Mouse (Mus musculus) forebrain, embryonic 13.5 days (tissue): ENCODE results near the gene Epb41l2. TPM values are rescaled to one million over a fixed set of nuclear protein-coding genes. Genes with fewer than 3 reads are reported as not detected.

ENCODE experiments used
- ATAC-seq: fragments of 200-750 bp; cut with Nextera tagmentation; 2 replicates; pipeline ENCODE4 v1.8.0; 2017
- H3K27ac ChIP-seq: fragments of 300-500 bp; sonication (generic); 2 replicates; pipeline ENCODE4 v1.5.1; 2015; ENCODE audit warnings: inconsistent platforms, mild to moderate bottlenecking, moderate library complexity
- H3K27me3 ChIP-seq: fragments of 300-500 bp; sonication (generic); 2 replicates; pipeline ENCODE4 v1.6.1; 2015; ENCODE audit warnings: mild to moderate bottlenecking, inconsistent platforms
- H3K36me3 ChIP-seq: fragments of 300-500 bp; sonication (generic); 2 replicates; pipeline ENCODE4 v1.6.1; 2015; ENCODE audit warnings: mild to moderate bottlenecking, inconsistent platforms; ENCODE audit not compliant: poor library complexity, severe bottlenecking
- H3K4me1 ChIP-seq: fragments of 300-500 bp; sonication (generic); 2 replicates; pipeline ENCODE4 v1.6.1; 2015; ENCODE audit warnings: inconsistent platforms
- H3K4me2 ChIP-seq: fragments of 300-500 bp; sonication (generic); 2 replicates; pipeline ENCODE4 v1.6.1; 2015; ENCODE audit warnings: inconsistent platforms, mild to moderate bottlenecking, moderate library complexity
- H3K4me3 ChIP-seq: fragments of 300-500 bp; sonication (generic); 2 replicates; pipeline ENCODE4 v1.5.1; 2015; ENCODE audit warnings: mild to moderate bottlenecking, inconsistent platforms
- H3K9ac ChIP-seq: fragments of 300-500 bp; sonication (generic); 2 replicates; pipeline ENCODE4 v1.6.1; 2015; ENCODE audit warnings: mild to moderate bottlenecking, inconsistent platforms
- H3K9me3 ChIP-seq: fragments of 300-500 bp; sonication (generic); replicated peaks from 2 replicates; pipeline ENCODE4 v1.6.1; 2016; ENCODE audit warnings: inconsistent platforms
- WGBS: fragments of 180-500 bp; shearing (Covaris S2); methylation state at CpG from one replicate; pipeline ENCODE4 v1.1.7; 2015; 5-methylcytosine and 5-hydroxymethylcytosine counted together
- polyA plus RNA-seq: library from polyadenylated mRNA; unstranded; fragments of >200 nt; fragmentation: Nextera tagmentation; extraction: Ambion mirVana; gene quantifications from 2 replicates; pipeline ENCODE4 v1.2.1, GENCODE M21; 2015

Epb41l2 gene
- polyA plus RNA-seq, 1 experiment from 2014 or later = 22.7 TPM

- H3K9ac ChIP-seq = no peak overlapping the region
- H3K4me1 ChIP-seq = no peaks in the 10 kb centered on the region
- no peaks in the 10 kb centered on the region for H3K36me3 ChIP-seq
- no peaks in the 10 kb centered on the region for H3K9me3 ChIP-seq
- ATAC-seq = no peak
- H3K4me2 ChIP-seq = no peak overlapping the region
- H3K27ac ChIP-seq = no peak overlapping the region
- no peaks in the 10 kb centered on the region for H3K27me3 ChIP-seq
- no peak overlapping the region for H3K4me3 ChIP-seq
- 68% methylated on average over 5 of the region's 5 CpGs for WGBS
These were observed 123.2 kb downstream of the Epb41l2 start for GRCm38 (mm10) chr10:25482791-25483190.

DNA sequence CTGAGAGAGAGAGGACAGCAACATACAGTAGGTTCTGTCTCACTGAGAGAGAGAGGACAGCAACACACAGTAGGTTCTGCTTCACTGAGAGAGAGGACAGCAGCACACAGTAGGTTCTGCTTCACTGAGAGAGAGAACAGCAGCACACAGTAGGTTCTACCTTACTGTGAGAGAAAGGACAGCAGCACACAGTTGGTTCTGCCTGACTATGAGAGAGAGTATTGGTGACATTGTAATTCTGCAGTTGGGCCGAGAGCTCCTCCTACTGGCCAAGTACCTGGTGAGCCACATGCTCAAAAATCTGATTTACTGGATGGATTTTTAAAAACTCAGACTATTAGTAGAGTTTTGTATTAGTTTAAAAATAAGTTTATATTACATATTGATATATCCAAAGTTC is 128.9 kb downstream of the Epb41l2 start:
- H3K36me3 ChIP-seq = no peaks in the 10 kb centered on the region
- H3K27me3 ChIP-seq = no peaks in the 10 kb centered on the region
- no peak overlapping the region for H3K4me3 ChIP-seq
- no peak overlapping the region for H3K9ac ChIP-seq
- no peaks in the 10 kb centered on the region for H3K4me1 ChIP-seq
- H3K9me3 ChIP-seq = no peaks in the 10 kb centered on the region
- 14% methylated on average over 1 of the region's 1 CpGs for WGBS
- no peak overlapping the region for H3K4me2 ChIP-seq
- H3K27ac ChIP-seq = no peak overlapping the region
- peak; percentile 84 for ATAC-seq

- WGBS = 61% methylated on average over 10 of the region's 10 CpGs
These were observed 139.9 kb downstream of the Epb41l2 start for GRCm38 (mm10) chr10:25499323-25500071.

DNA sequence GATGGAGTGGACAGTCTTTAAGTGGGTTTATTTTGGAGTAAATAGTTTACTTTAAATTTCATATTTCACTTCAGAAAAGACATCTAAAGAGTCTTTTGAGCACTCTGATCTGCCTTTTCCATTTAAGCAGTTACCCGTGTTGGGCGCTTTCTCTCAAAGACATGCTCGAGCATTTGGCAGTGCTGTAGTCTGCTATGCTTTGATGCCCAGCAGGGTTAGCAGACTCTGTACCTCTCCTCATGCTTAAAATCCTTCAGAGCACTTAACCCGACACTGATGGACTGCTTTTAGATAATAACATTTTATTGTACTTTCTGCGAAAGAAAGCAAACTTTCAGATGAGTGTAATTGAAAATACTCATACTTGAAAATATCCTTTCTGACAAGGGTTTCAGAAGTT is 143.7 kb downstream of the Epb41l2 start:
- WGBS = 88% methylated on average over 5 of the region's 5 CpGs
- Histone ChIP-seq H3K36me3 (no peaks in the 10 kb centered on the region; the same call in 1 of the 2 replicates), H3K9me3 (no peaks in the 10 kb centered on the region), H3K4me1 (no peaks in the 10 kb centered on the region), H3K27me3 (no peaks in the 10 kb centered on the region), H3K9ac (no peak overlapping the region), H3K4me2 (no peak overlapping the region), H3K4me3 (no peak overlapping the region), H3K27ac (no peak overlapping the region)
- ATAC-seq = no peak

More at GRCm38 (mm10) chr10:25499323-25500071, 139.9 kb downstream of the Epb41l2 start:
- no peak for ATAC-seq
- H3K9me3 ChIP-seq = no peaks in the 10 kb centered on the region
- H3K4me3 ChIP-seq = no peak overlapping the region
- H3K27me3 ChIP-seq = no peaks in the 10 kb centered on the region
- no peaks in the 10 kb centered on the region; the same call in 1 of the 2 replicates for H3K36me3 ChIP-seq
- no peak overlapping the region for H3K9ac ChIP-seq
- H3K4me1 ChIP-seq = no peaks in the 10 kb centered on the region
- no peak overlapping the region for H3K27ac ChIP-seq
- H3K4me2 ChIP-seq = no peak overlapping the region

DNA sequence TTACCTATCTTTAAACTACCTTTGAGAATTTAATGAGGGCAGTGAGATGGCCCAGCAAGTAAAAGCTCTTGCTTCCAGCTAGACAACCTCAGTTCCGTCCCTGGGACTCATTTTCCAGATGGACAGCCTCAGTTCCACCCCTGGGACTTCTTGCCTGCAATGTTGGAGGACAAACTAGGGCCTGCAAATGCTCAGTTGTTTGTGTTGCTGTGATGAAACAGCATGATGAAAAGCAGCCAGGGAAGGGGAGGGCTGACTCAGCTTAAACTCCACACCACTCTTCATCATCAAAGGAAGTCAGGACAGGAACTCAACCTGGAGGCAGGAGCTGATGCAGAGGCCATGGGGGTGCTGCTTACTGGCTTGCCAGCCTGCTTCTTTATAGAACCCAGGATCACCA is 154.2 kb downstream of the Epb41l2 start:
- Histone ChIP-seq H3K4me2 (no peak overlapping the region), H3K9me3 (no peaks in the 10 kb centered on the region), H3K9ac (no peak overlapping the region), H3K27ac (no peak overlapping the region), H3K4me3 (no peak overlapping the region), H3K36me3 (no peaks in the 10 kb centered on the region), H3K27me3 (no peaks in the 10 kb centered on the region), H3K4me1 (no peaks in the 10 kb centered on the region)
- ATAC-seq = no peak
- 82% methylated on average over 1 of the region's 1 CpGs for WGBS

DNA sequence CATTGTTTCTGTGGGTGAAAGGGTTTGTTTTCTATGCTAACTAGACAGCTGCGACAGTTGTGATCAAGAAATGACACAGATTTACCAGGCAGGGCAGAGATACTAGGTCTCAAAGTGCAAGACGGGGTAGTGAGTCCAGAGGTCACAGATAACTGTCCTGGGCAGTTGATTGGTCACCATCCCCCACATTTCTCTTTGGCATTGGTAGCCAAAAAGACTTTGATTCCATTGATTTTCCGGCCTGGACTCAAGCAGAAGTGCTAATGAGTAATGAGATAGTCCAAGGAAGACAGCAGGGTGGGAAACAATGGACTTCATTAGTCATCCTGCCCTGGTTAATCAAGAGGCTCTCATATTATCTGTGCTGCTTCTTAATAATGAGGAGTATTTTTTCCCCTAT is 160.4 kb downstream of the Epb41l2 start:
- Histone ChIP-seq H3K9ac (no peak overlapping the region), H3K4me1 (no peaks in the 10 kb centered on the region), H3K36me3 (no peaks in the 10 kb centered on the region), H3K27ac (no peak overlapping the region), H3K4me3 (no peak overlapping the region), H3K27me3 (no peaks in the 10 kb centered on the region), H3K4me2 (no peak overlapping the region), H3K9me3 (no peaks in the 10 kb centered on the region)
- WGBS = 67% methylated on average over 3 of the region's 3 CpGs
- ATAC-seq = no peak

DNA sequence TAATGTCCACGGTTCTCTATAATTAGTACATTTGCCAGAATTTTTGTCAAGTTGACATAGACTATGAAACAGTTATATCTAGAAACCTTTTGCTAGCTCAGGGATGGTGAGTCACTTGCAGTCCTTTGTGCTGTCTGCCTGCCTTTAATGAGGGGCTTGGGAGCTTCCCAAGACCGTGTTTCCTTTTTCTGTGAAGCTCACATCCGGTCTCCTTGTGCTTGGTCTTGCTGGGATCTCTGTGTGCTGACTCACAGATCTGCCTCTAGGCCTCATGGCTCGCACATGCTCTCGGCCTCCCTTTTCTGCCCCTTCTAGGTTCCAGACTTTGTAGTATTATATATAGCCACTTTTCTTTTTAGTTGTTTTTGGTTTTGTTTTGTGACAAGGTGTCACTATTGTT is 160.8 kb downstream of the Epb41l2 start:
- no peaks in the 10 kb centered on the region for H3K4me1 ChIP-seq
- H3K27ac ChIP-seq = no peak overlapping the region
- no peak overlapping the region for H3K4me2 ChIP-seq
- 84% methylated on average over 5 of the region's 5 CpGs for WGBS
- H3K9ac ChIP-seq = no peak overlapping the region
- H3K27me3 ChIP-seq = no peaks in the 10 kb centered on the region
- H3K4me3 ChIP-seq = no peak overlapping the region
- ATAC-seq = no peak
- no peaks in the 10 kb centered on the region for H3K9me3 ChIP-seq
- no peaks in the 10 kb centered on the region for H3K36me3 ChIP-seq

DNA sequence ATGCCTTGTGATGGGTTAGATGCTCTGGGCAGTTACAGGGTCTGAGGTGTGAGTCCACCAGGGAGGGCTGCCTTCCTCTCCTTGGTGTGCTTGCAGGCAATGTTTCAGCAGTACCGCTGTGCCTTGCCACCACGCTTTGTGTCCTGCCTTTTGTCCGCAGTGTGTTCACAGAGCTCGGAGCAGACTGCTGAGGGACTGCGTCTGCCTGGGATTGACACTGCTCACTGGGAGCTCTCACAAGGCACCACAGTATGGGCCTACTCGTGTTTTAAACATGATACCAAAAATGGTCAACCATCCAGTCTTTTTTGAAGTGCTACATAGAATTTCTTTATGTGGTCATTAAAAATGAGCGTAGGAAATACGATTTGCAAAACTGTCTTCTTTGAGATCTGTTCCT is 164.1 kb downstream of the Epb41l2 start:
- 78% methylated on average over 8 of the region's 8 CpGs for WGBS
- no peaks in the 10 kb centered on the region for H3K36me3 ChIP-seq
- no peaks in the 10 kb centered on the region for H3K9me3 ChIP-seq
- no peak for ATAC-seq
- H3K27me3 ChIP-seq = no peaks in the 10 kb centered on the region
- H3K4me2 ChIP-seq = no peak overlapping the region
- H3K27ac ChIP-seq = no peak overlapping the region
- no peak overlapping the region for H3K9ac ChIP-seq
- no peaks in the 10 kb centered on the region for H3K4me1 ChIP-seq
- H3K4me3 ChIP-seq = no peak overlapping the region

GRCm38 (mm10) chr10:25526156-25526555 is 166.6 kb downstream of the Epb41l2 start:
- H3K4me1 ChIP-seq = no peaks in the 10 kb centered on the region
- no peak for ATAC-seq
- H3K4me3 ChIP-seq = no peak overlapping the region
- H3K4me2 ChIP-seq = no peak overlapping the region
- no peak overlapping the region for H3K9ac ChIP-seq
- H3K27me3 ChIP-seq = no peaks in the 10 kb centered on the region
- H3K27ac ChIP-seq = no peak overlapping the region
- no peaks in the 10 kb centered on the region for H3K9me3 ChIP-seq
- WGBS = 88% methylated on average over 4 of the region's 4 CpGs
- no peaks in the 10 kb centered on the region for H3K36me3 ChIP-seq

- 90% methylated on average over 4 of the region's 4 CpGs for WGBS
- Histone ChIP-seq H3K36me3 (no peaks in the 10 kb centered on the region), H3K4me1 (no peaks in the 10 kb centered on the region), H3K9ac (no peak overlapping the region), H3K9me3 (no peaks in the 10 kb centered on the region), H3K27ac (no peak overlapping the region), H3K4me3 (no peak overlapping the region), H3K4me2 (no peak overlapping the region), H3K27me3 (no peaks in the 10 kb centered on the region)
- no peak for ATAC-seq
These were observed 167.0 kb downstream of the Epb41l2 start for GRCm38 (mm10) chr10:25526622-25527021.

DNA sequence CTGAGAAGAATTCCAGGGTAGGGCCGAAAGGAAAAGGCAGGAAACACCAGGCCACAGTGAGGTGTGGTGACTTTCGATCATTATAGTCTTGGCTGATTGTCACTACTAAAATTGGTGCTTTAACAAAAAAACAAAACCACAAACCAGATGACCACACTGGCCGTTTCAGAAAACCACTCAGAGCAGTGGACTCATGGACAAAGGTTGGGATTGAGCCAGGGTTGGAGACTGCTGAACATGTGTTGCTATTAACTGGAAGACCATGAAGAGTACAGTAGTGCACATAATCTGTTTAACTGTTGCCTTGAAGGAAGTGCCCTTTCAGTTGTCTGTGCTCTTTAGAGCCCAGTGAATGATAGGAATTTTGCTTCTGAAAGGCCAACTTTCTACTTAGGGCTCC is 167.5 kb downstream of the Epb41l2 start:
- Histone ChIP-seq H3K9me3 (no peaks in the 10 kb centered on the region), H3K9ac (no peak overlapping the region), H3K4me1 (no peaks in the 10 kb centered on the region), H3K4me3 (no peak overlapping the region), H3K27ac (no peak overlapping the region), H3K27me3 (no peaks in the 10 kb centered on the region), H3K4me2 (no peak overlapping the region), H3K36me3 (no peaks in the 10 kb centered on the region)
- 81% methylated on average over 3 of the region's 3 CpGs for whole genome bisulfite sequencing
- ATAC-seq = no peak

GRCm38 (mm10) chr10:25531335-25531734 is 171.7 kb downstream of the Epb41l2 start:
- Histone ChIP-seq H3K9ac (no peak overlapping the region), H3K9me3 (no peaks in the 10 kb centered on the region), H3K27me3 (no peaks in the 10 kb centered on the region), H3K4me1 (no peaks in the 10 kb centered on the region), H3K36me3 (no peaks in the 10 kb centered on the region), H3K4me2 (no peak overlapping the region), H3K27ac (no peak overlapping the region), H3K4me3 (no peak overlapping the region)
- ATAC-seq = no peak
- WGBS = 77% methylated on average over 13 of the region's 13 CpGs

DNA sequence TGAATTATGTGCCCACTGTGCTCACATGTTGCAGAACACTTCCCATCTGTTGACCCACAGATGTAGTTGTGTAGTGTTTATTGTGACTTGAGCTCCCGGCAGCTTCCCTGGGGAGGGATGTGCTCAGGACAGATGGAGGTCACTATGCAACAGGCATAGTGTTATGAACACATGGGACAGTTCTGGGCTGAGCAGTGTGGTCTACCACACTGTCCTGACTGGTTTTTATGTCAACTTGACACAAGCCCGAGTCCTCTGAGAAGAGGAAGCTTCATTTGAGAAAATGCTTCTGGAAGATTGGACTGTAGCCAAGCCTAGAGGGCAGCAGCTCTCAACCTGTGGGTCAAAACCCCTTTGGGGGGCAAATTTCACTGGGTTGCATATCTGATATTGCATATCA is 173.5 kb downstream of the Epb41l2 start:
- ATAC-seq = no peak
- Histone ChIP-seq H3K9me3 (no peaks in the 10 kb centered on the region), H3K4me3 (no peak overlapping the region), H3K9ac (no peak overlapping the region), H3K36me3 (no peaks in the 10 kb centered on the region), H3K4me2 (no peak overlapping the region), H3K27me3 (no peaks in the 10 kb centered on the region), H3K4me1 (no peaks in the 10 kb centered on the region), H3K27ac (no peak overlapping the region)
- WGBS = 84% methylated on average over 2 of the region's 2 CpGs
